Mouse (Mus musculus) stomach, postnatal 0 days (tissue): ENCODE measurements at regions not wholly inside any gene's neighbourhood (a gene's known extent, or its start where the extent isn't known, plus 50 kb on each side); places are given as distances from the start of the nearest gene placed in this dataset.

Source experiments
- CTCF ChIP-seq: IDR thresholded peaks from 2 replicates; pipeline ENCODE4 v1.5.1; 2016; ENCODE audit warnings: antibody characterized with exemption, low read depth, mild to moderate bottlenecking, moderate library complexity
- EP300 ChIP-seq: optimal IDR thresholded peaks from 2 replicates; pipeline ENCODE3; 2016; ENCODE audit warnings: antibody characterized with exemption

GRCm38 (mm10) chr8:78028928-78029327 is 184.2 kb upstream of the Ttc29 start:
- TF ChIP-seq CTCF: no peak
- TF ChIP-seq EP300: no peak
